Mouse (Mus musculus) G1E (cell line): ENCODE measurements at regions not wholly inside any gene's neighbourhood (a gene's known extent, or its start where the extent isn't known, plus 50 kb on each side); places are given as distances from the start of the nearest gene placed in this dataset.

Experiments
- CTCF ChIP-seq: IDR thresholded peaks from 2 replicates; pipeline ENCODE4 v1.5.1; 2012; ENCODE audit warnings: low read depth, low read length, inconsistent platforms, mixed read lengths
- GATA1 ChIP-seq: IDR thresholded peaks from 2 replicates; pipeline ENCODE4 v1.6.1; 2012; ENCODE audit warnings: borderline replicate concordance, low read length, inconsistent platforms, mixed read lengths
- GATA2 ChIP-seq: IDR thresholded peaks from 2 replicates; pipeline ENCODE4 v1.6.1; 2012; ENCODE audit warnings: low read depth, low read length, inconsistent platforms, borderline replicate concordance
- POLR2AphosphoS5 ChIP-seq: IDR thresholded peaks from 2 replicates; pipeline ENCODE4 v1.6.1; 2012; ENCODE audit warnings: low read depth, low read length, inconsistent platforms; ENCODE audit not compliant: insufficient replicate concordance
- TAL1 ChIP-seq: conservative IDR thresholded peaks from 2 replicates; pipeline ENCODE4 v1.6.1; 2012; ENCODE audit warnings: low read depth, low read length, inconsistent platforms, mixed read lengths

GRCm38 (mm10) chr5:149338016-149338696 is 73.4 kb upstream of the Medag start:
- TF ChIP-seq CTCF (no peak), GATA1 (no peak), POLR2AphosphoS5 (no peak), GATA2 (no peak), TAL1 (no peak)
